Mouse (Mus musculus) G1E (cell line): ENCODE data around the gene Trak1.

Experiments used
- CTCF ChIP-seq: IDR thresholded peaks from 2 replicates; pipeline ENCODE4 v1.5.1; 2012; ENCODE audit warnings: low read depth, low read length, inconsistent platforms, mixed read lengths
- GATA1 ChIP-seq: IDR thresholded peaks from 2 replicates; pipeline ENCODE4 v1.6.1; 2012; ENCODE audit warnings: borderline replicate concordance, low read length, inconsistent platforms, mixed read lengths
- GATA2 ChIP-seq: IDR thresholded peaks from 2 replicates; pipeline ENCODE4 v1.6.1; 2012; ENCODE audit warnings: low read depth, low read length, inconsistent platforms, borderline replicate concordance
- POLR2AphosphoS5 ChIP-seq: IDR thresholded peaks from 2 replicates; pipeline ENCODE4 v1.6.1; 2012; ENCODE audit warnings: low read depth, low read length, inconsistent platforms; ENCODE audit not compliant: insufficient replicate concordance
- TAL1 ChIP-seq: conservative IDR thresholded peaks from 2 replicates; pipeline ENCODE4 v1.6.1; 2012; ENCODE audit warnings: low read depth, low read length, inconsistent platforms, mixed read lengths

DNA sequence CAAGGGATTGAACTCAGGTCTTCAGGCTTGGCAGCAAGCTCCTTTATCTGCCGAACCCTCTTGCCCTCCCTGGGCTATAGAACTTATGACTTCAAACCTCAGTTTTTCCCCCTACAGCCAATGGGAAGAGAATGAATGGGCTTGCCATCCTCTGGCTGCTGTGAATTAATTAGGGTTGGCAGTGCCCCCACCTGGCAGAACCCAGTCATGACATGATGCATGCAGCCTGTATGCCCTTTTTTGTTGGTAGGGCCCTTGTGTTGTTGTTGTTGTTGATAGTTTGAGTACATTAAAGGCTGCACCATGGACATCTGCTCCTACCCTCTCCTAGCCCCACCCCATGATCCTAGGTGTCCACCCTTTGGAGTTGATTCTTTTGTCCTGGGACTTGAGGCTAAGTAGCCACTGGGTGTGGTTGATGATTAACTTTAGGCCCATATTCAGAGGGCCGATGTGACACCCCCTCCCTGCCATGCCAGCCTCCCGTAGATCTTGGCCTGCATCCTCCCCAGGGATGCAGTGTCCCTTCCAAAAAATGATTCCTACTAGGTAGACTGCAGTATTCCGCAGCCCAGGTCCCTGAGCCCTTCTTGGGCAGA lies 57.6 kb downstream of the Trak1 start:
- TF ChIP-seq GATA1 (no peak), CTCF (peak; percentile 73), POLR2AphosphoS5 (no peak), TAL1 (no peak), GATA2 (no peak)
